Mouse (Mus musculus) megakaryocyte, embryonic 14.5 days (primary cell): ENCODE measurements at regions not wholly inside any gene's neighbourhood (a gene's known extent, or its start where the extent isn't known, plus 50 kb on each side); places are given as distances from the start of the nearest gene placed in this dataset.

Experiments
- FLI1 ChIP-seq: IDR thresholded peaks from 2 replicates; pipeline ENCODE4 v1.6.1; 2012; ENCODE audit warnings: low read length, inconsistent platforms, mixed read lengths
- GATA1 ChIP-seq: IDR thresholded peaks from 3 replicates; pipeline ENCODE4 v1.6.1; 2012; ENCODE audit warnings: mixed read lengths, low read length, inconsistent platforms, borderline replicate concordance

DNA sequence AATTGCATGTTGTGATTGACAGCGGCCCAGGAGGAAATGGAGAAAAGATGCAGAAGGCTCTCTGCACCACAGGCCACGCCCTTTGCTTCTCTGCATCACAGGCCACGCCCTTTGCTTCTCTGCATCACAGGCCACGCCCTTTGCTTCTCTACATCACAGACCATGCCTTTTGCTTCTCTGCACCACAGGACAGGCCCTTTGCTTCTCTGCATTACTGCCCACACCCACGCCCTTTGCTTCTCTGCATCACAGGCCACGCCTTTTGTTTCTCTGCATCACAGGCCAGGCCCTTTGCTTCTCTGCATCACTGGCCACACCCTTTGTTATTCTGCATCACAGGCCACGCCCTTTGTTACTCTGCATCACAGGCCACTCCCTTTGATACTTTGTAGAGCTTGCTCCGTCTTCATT is 82.7 kb downstream of the Dyrk2 start:
- TF ChIP-seq FLI1 (no peak), GATA1 (no peak)
